Mouse (Mus musculus) monocyte, adult 59 days (primary cell): Measurements from ENCODE around the gene Zfp2. TPM values are rescaled to one million over a fixed set of nuclear protein-coding genes. Genes with fewer than 3 reads are reported as not detected.

ENCODE experiments used
- total RNA-seq, 2 experiments: library from RNA; stranded (reverse); gene quantifications; one replicate each; pipeline ENCODE4 v1.2.4; 2023

The Zfp2 gene
- total RNA-seq = under 1 TPM; 0.50 to 0.52 TPM

GRCm38 (mm10) chr11:50915671-50916320, at the start of gene Zfp2:
TSS of gene Zfp2 (minus strand) at chr11:50916165.

GRCm38 (mm10) chr11:50953665-50954064, 37.7 kb upstream of the Zfp2 start, which contains the start of gene Prop1:
TSS of gene Prop1 (minus strand) at chr11:50953765.

GRCm38 (mm10) chr11:50943506-50943905, 27.5 kb upstream of the Zfp2 start, which contains the start of gene 4933414I15Rik:
TSS of gene 4933414I15Rik (minus strand) at chr11:50943765.

GRCm38 (mm10) chr11:50931451-50931866, 15.5 kb upstream of the Zfp2 start, which contains the start of gene Zfp354b:
TSS of gene Zfp354b (minus strand) at chr11:50931633.

DNA sequence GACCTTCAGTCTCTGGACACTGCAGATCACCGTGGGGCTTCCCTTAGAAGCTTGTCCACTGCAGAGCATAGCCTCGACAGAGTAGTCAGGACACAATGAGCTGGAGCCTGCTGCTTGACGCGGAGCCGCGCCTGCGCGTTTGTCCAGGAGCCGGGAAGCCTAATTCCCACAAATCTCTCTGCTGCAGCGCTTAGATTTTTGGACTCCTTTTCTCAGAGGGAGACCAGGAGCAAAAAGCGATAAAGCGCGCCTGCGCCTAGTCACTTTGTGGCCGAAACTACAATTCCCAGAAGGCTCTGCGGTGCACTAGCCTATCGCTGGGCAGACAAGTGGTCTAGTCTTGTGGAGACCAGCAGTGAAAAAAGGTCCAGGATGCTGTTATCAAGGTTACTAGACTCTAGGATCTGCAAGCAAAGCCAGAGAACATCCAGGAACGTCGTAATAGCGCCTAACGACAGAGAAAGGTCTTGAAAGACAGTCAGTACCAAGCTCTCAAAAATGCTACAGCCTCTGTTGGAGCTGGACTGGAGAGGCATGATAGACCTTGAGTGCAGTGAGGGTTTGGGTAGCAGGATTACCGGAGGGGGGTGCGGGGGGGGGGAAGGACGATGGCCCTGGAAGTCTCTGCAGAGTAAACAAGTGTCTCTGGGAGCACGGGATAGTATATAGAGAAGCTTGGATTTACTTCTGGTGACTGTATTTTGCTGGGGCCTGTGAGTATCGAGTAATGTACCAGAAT, 28.4 kb downstream of the Zfp2 start, which contains the start of gene Zfp454:
Zfp454 (minus strand) TSS at position 262 of the 739 bp plus-strand sequence.

GRCm38 (mm10) chr11:50850177-50850735, 65.7 kb downstream of the Zfp2 start, which contains the start of gene Grm6:
TSS of gene Grm6 (plus strand) at chr11:50850685.

Other genes with a start within 250 kb of the Zfp2 start
- gene Zfp354c, start 88.4 kb downstream of the Zfp2 start, total RNA-seq = under 1 TPM; 0.50 to 0.88 TPM
- not detected for gene Zfp879, start 74.6 kb downstream of the Zfp2 start, total RNA-seq
- gene Grm6, start 65.5 kb downstream of the Zfp2 start, total RNA-seq = not detected
- not detected for gene Zfp454, start 28.5 kb downstream of the Zfp2 start, total RNA-seq
- gene Zfp354b, start 15.5 kb upstream of the Zfp2 start, total RNA-seq = not detected
- gene 4933414I15Rik, start 27.6 kb upstream of the Zfp2 start, total RNA-seq = not detected
- not detected for gene Prop1, start 37.6 kb upstream of the Zfp2 start, total RNA-seq
- gene Olfr1378, start 50.4 kb upstream of the Zfp2 start, total RNA-seq = not detected
- gene Olfr1377, start 65.8 kb upstream of the Zfp2 start, total RNA-seq = not detected
- not detected for gene Olfr51, start 87.4 kb upstream of the Zfp2 start, total RNA-seq
- not detected for gene Olfr54, start 98.1 kb upstream of the Zfp2 start, total RNA-seq
- gene Olfr1375, start 131.9 kb upstream of the Zfp2 start, total RNA-seq = not detected
- gene Zfp354a, start 143.1 kb upstream of the Zfp2 start, total RNA-seq = not detected